Mouse (Mus musculus): ENCODE results near the gene Acd. TPM values are rescaled to one million over a fixed set of nuclear protein-coding genes. Genes with fewer than 3 reads are reported as not detected.

Acd gene
- polyA plus RNA-seq, 2 experiments: 52.8 to 62.0 TPM

DNA sequence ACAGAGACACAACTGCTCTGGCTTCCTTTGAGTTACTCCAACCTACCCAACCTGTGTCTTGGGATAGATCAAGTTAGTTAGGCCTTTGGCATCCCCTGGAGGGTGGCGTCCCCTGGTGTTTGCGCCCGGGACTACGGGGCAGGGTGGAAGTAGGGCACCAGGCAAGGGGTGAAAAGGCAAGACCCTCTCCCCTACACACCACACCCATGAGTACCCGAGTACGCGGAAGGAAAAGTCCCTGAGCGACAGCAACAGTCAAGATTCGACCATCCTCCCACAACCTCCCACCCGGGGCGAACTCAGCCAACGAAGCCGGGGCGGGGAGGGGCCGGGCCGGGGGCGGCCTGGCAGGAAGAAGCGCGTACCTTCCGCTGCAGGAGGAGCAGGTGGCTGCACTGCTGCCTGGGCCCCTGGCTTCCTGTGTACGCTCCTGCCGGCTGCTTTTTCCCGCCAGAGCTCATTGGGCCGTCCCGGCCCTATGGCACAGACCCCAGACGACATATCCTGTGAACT is 15.1 kb downstream of the Acd start, which contains the start of gene Carmil2:
Gene Carmil2 (plus strand): TSS at position 479 of the 513 bp plus-strand sequence.
- peak; percentile 36 for ATAC-seq (ENCODE audit: low FRiP score, low read depth)

DNA sequence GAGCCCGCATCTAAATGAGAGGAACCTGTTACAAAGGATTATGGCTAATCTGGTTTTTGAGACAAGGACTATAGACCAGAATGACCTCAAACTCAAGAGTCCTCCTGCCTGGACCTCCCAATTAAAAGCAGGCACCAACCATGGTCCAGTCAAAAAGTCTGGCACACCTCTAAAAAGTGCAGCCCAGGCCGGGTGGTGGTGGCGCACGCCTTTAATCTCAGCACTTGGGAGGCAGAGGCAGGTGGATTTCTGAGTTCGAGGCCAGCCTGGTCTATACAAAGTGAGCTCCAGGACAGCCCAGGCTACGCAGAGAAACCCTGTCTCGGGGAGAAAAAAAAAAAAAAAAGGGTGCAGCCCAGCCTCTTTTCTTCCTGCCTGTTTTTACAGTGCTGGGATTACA is 15.6 kb downstream of the Acd start:
- H3K4me1 ChIP-seq (ENCODE audit: control insufficient read depth, insufficient read depth, low read length): peaks cover 5% of the 10 kb centered on the region; the same call in 1 of the 2 replicates
- H3K9ac ChIP-seq (ENCODE audit: low read depth, low read length, severe bottlenecking): no peak overlapping the region
- WGBS: 70% methylated on average over 7 of the region's 7 CpGs
- no peak for TF ChIP-seq POLR2A (IDR thresholded peaks at IDR 0.05; ENCODE audit: borderline replicate concordance, extremely low read depth, insufficient read depth, insufficient read length)
- no peak for DNase-seq (ENCODE audit: low spot score)
- H3K4me3 ChIP-seq (replicated peaks; ENCODE audit: low read length): no peak overlapping the region
- no peak overlapping the region for H3K27ac ChIP-seq (replicated peaks; ENCODE audit: low read depth, low read length)
- no peaks in the 10 kb centered on the region for H3K9me3 ChIP-seq (ENCODE audit: control insufficient read depth, low read length)
- no peak overlapping the region for H3K4me2 ChIP-seq (replicated peaks; ENCODE audit: low read depth, low read length, severe bottlenecking)
- H3K36me3 ChIP-seq (ENCODE audit: control insufficient read depth, insufficient read depth, low read length): peaks cover 42% of the 10 kb centered on the region
- H3K27me3 ChIP-seq (ENCODE audit: control insufficient read depth, insufficient read depth, low read length): no peaks in the 10 kb centered on the region
- no peak for ATAC-seq (ENCODE audit: low FRiP score, low read depth)

More for the DNA sequence above, 15.1 kb downstream of the Acd start, which contains the start of gene Carmil2:
- peaks cover 36% of the 10 kb centered on the region for H3K36me3 ChIP-seq (ENCODE audit: control insufficient read depth, insufficient read depth, low read length)
- WGBS: 5% methylated on average over 15 of the region's 26 CpGs
- no peak for DNase-seq (ENCODE audit: low spot score)
- H3K9me3 ChIP-seq (ENCODE audit: control insufficient read depth, low read length): no peaks in the 10 kb centered on the region
- no peaks in the 10 kb centered on the region for H3K27me3 ChIP-seq (ENCODE audit: control insufficient read depth, insufficient read depth, low read length)
- H3K9ac ChIP-seq (ENCODE audit: low read depth, low read length, severe bottlenecking): peak within 1 kb of the TSS; percentile 21; the same call in 1 of the 2 replicates
- H3K4me1 ChIP-seq (ENCODE audit: control insufficient read depth, insufficient read depth, low read length): peaks cover 5% of the 10 kb centered on the region; the same call in 1 of the 2 replicates
- peak within 1 kb of the TSS; percentile 40 for H3K4me2 ChIP-seq (replicated peaks; ENCODE audit: low read depth, low read length, severe bottlenecking)
- no peak for TF ChIP-seq POLR2A (IDR thresholded peaks at IDR 0.05; ENCODE audit: borderline replicate concordance, extremely low read depth, insufficient read depth, insufficient read length)
- H3K4me3 ChIP-seq (replicated peaks; ENCODE audit: low read length): peak within 1 kb of the TSS; percentile 9
- no peak within 1 kb of the TSS for H3K27ac ChIP-seq (replicated peaks; ENCODE audit: low read depth, low read length)

DNA sequence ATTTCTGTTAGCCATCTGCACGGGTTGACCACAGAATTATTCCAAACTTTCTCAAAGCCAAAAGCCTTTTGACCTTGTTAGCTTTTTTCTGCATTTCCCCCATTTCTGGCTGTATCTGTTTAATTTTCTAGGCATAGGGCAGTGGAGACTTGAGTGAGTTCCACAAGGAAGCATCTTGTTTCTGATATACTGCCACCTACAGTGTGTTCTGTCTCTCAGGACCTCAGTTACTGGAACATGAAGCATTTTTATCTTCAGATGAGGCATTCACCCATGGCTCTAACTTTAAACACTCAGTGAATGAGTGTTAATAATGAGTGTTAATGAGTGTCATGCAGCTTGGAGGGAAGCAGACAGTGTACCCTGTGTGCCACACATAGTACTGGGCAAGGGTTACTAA is 23.0 kb downstream of the Acd start:
- TF ChIP-seq POLR2A (IDR thresholded peaks at IDR 0.05; ENCODE audit: borderline replicate concordance, extremely low read depth, insufficient read depth, insufficient read length): no peak
- no peaks in the 10 kb centered on the region for H3K9me3 ChIP-seq (ENCODE audit: control insufficient read depth, low read length)
- DNase-seq (ENCODE audit: low spot score): no peak
- H3K27me3 ChIP-seq (ENCODE audit: control insufficient read depth, insufficient read depth, low read length): no peaks in the 10 kb centered on the region
- H3K4me2 ChIP-seq (replicated peaks; ENCODE audit: low read depth, low read length, severe bottlenecking): no peak overlapping the region
- no peaks in the 10 kb centered on the region for H3K4me1 ChIP-seq (ENCODE audit: control insufficient read depth, insufficient read depth, low read length)
- H3K4me3 ChIP-seq (replicated peaks; ENCODE audit: low read length): no peak overlapping the region
- no peak overlapping the region for H3K27ac ChIP-seq (replicated peaks; ENCODE audit: low read depth, low read length)
- ATAC-seq (ENCODE audit: low FRiP score, low read depth): no peak
- WGBS: 95% methylated on average over 1 of the region's 1 CpGs
- H3K36me3 ChIP-seq (ENCODE audit: control insufficient read depth, insufficient read depth, low read length): peaks cover 94% of the 10 kb centered on the region
- H3K9ac ChIP-seq (ENCODE audit: low read depth, low read length, severe bottlenecking): no peak overlapping the region

DNA sequence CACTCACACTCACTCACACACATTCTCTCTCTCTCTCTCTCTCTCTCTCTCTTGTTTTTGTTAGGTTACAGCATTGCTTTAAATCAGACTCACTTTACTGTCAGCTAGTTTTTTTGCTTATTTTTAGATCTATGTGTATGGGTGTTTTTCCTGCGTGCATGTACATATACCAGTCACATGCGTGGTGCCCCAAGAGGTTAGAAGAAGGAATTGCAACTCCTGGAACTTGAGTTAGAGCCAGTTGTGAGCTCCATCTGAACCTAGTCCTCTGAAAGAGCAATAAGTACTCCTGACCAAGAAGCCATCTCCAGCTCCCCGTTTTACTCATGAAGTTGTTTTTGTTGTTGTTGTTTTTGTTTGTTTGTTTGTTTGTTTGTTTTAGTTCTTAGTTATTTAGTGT is 39.7 kb downstream of the Acd start:
- Histone ChIP-seq H3K4me2 (replicated peaks; ENCODE audit: low read depth, low read length, severe bottlenecking) (no peak overlapping the region), H3K27ac (replicated peaks; ENCODE audit: low read depth, low read length) (no peak overlapping the region), H3K4me3 (replicated peaks; ENCODE audit: low read length) (no peak overlapping the region), H3K9ac (ENCODE audit: low read depth, low read length, severe bottlenecking) (no peak overlapping the region), H3K36me3 (ENCODE audit: control insufficient read depth, insufficient read depth, low read length) (peaks cover 36% of the 10 kb centered on the region), H3K27me3 (ENCODE audit: control insufficient read depth, insufficient read depth, low read length) (no peaks in the 10 kb centered on the region), H3K4me1 (ENCODE audit: control insufficient read depth, insufficient read depth, low read length) (no peaks in the 10 kb centered on the region), H3K9me3 (ENCODE audit: control insufficient read depth, low read length) (no peaks in the 10 kb centered on the region)
- TF ChIP-seq POLR2A (IDR thresholded peaks at IDR 0.05; ENCODE audit: borderline replicate concordance, extremely low read depth, insufficient read depth, insufficient read length): no peak
- 80% methylated on average over 3 of the region's 3 CpGs for WGBS
- DNase-seq (ENCODE audit: low spot score) (no peak), ATAC-seq (ENCODE audit: low FRiP score, low read depth) (no peak)

DNA sequence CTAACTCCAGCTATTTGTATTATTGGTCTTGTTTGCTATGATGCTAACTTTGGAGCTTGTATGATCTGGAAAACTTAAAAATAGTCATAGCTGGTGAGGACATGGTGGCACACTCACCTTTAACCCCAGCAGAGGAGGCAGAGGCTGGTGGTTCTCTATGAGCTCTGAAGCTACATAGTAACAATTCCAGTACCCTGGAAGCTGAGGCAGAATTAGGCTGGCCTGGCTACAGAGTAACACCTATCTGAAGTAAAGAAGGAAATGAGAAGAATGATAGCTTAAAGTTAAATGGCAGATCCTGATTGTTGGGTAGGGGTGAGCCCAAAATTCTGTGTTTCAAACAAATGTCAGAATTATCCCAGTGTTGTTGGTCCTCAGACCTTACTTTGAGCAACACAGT is 43.3 kb downstream of the Acd start:
- H3K4me2 ChIP-seq (replicated peaks; ENCODE audit: low read depth, low read length, severe bottlenecking): no peak overlapping the region
- peaks cover 27% of the 10 kb centered on the region for H3K36me3 ChIP-seq (ENCODE audit: control insufficient read depth, insufficient read depth, low read length)
- no peak overlapping the region for H3K27ac ChIP-seq (replicated peaks; ENCODE audit: low read depth, low read length)
- no peak overlapping the region for H3K4me3 ChIP-seq (replicated peaks; ENCODE audit: low read length)
- TF ChIP-seq POLR2A (IDR thresholded peaks at IDR 0.05; ENCODE audit: borderline replicate concordance, extremely low read depth, insufficient read depth, insufficient read length): no peak
- no peaks in the 10 kb centered on the region for H3K9me3 ChIP-seq (ENCODE audit: control insufficient read depth, low read length)
- no peak overlapping the region for H3K9ac ChIP-seq (ENCODE audit: low read depth, low read length, severe bottlenecking)
- ATAC-seq (ENCODE audit: low FRiP score, low read depth) (no peak), DNase-seq (ENCODE audit: low spot score) (no peak)
- H3K4me1 ChIP-seq (ENCODE audit: control insufficient read depth, insufficient read depth, low read length): no peaks in the 10 kb centered on the region
- no peaks in the 10 kb centered on the region for H3K27me3 ChIP-seq (ENCODE audit: control insufficient read depth, insufficient read depth, low read length)
